Mouse (Mus musculus) gastrocnemius, postnatal 10 days (tissue): ENCODE measurements around the gene Pxmp2. TPM values are rescaled to one million over a fixed set of nuclear protein-coding genes. Genes with fewer than 3 reads are reported as not detected.

Source experiments
- DNase-seq: peaks from one replicate; pipeline ENCODE4 v3.0.0; 2021; ENCODE audit warnings: mixed read lengths
- long read RNA-seq, 2 experiments: library from polyadenylated mRNA; stranded (forward); transcript quantifications; one replicate each; pipeline ENCODE4 v2.0.0; 2021
- total RNA-seq, 2 experiments: library from RNA; stranded (reverse); gene quantifications; 2 replicates each; pipeline ENCODE4 v1.2.3; 2021

Gene Pxmp2
- 10 to 100 TPM; 25.9 to 26.6 TPM for total RNA-seq
- long read RNA-seq, experiment 1, transcript Pxmp2-201 (5 exons, 1,041 nt) = major isoform, 22 of 22 reads
- long read RNA-seq, experiment 1, partial matches to known transcripts = 0 of 22 reads
- long read RNA-seq, experiment 1, other reads (novel, unspliced or antisense) = 0 of 22 reads
- long read RNA-seq, experiment 2, transcript Pxmp2-201 (5 exons, 1,041 nt) = major isoform, 23 of 24 reads
- long read RNA-seq, experiment 2, partial matches to known transcripts = 0 of 24 reads
- long read RNA-seq, experiment 2, other reads (novel, unspliced or antisense) = 1 of 24 reads

GRCm38 (mm10) chr5:110285770-110286445 is at the start of gene Pxmp2, which contains the start of gene Pole:
TSS of gene Pxmp2 (minus strand) at chr5:110286186.
TSS of gene Pole (plus strand) at chr5:110286306.
- peak; percentile 94 for DNase-seq

- no peak for DNase-seq
These were observed 44.5 kb upstream of the Pxmp2 start for GRCm38 (mm10) chr5:110330508-110330907.

GRCm38 (mm10) chr5:110313127-110313526 is 27.1 kb upstream of the Pxmp2 start:
- DNase-seq = no peak

GRCm38 (mm10) chr5:110308861-110309260 is 22.9 kb upstream of the Pxmp2 start:
- DNase-seq = no peak

GRCm38 (mm10) chr5:110300591-110300990 is 14.6 kb upstream of the Pxmp2 start:
- no peak for DNase-seq

- DNase-seq = no peak
These were observed 10.7 kb upstream of the Pxmp2 start for GRCm38 (mm10) chr5:110296637-110297036.

GRCm38 (mm10) chr5:110291649-110292048 is 5.7 kb upstream of the Pxmp2 start:
- DNase-seq = no peak

- no peak for DNase-seq
These were observed 1.1 kb upstream of the Pxmp2 start for GRCm38 (mm10) chr5:110287084-110287475.

- no peak for DNase-seq
These were observed 579 bp upstream of the Pxmp2 start for GRCm38 (mm10) chr5:110286446-110287083.

GRCm38 (mm10) chr5:110285156-110285555 is 830 bp downstream of the Pxmp2 start:
- no peak for DNase-seq

GRCm38 (mm10) chr5:110284536-110284935 is 1.4 kb downstream of the Pxmp2 start:
- DNase-seq = peak; percentile 70

- no peak for DNase-seq
These were observed 4.0 kb downstream of the Pxmp2 start for GRCm38 (mm10) chr5:110281984-110282383.

GRCm38 (mm10) chr5:110276910-110277309 is 9.1 kb downstream of the Pxmp2 start:
- DNase-seq = no peak

- no peak for DNase-seq
These were observed 9.6 kb downstream of the Pxmp2 start for GRCm38 (mm10) chr5:110276391-110276790.

- no peak for DNase-seq
These were observed 11.1 kb downstream of the Pxmp2 start for GRCm38 (mm10) chr5:110274846-110275245.

GRCm38 (mm10) chr5:110274147-110274546 is 11.8 kb downstream of the Pxmp2 start:
- no peak for DNase-seq

- no peak for DNase-seq
These were observed 15.7 kb downstream of the Pxmp2 start for GRCm38 (mm10) chr5:110270242-110270641.

- peak; percentile 99 for DNase-seq
These were observed 16.6 kb downstream of the Pxmp2 start, which contains the start of gene Pgam5 for GRCm38 (mm10) chr5:110269141-110270101. TSS of gene Pgam5 (minus strand) at chr5:110269913.

GRCm38 (mm10) chr5:110266941-110267340 is 19.0 kb downstream of the Pxmp2 start:
- DNase-seq = no peak

- no peak for DNase-seq
These were observed 41.9 kb downstream of the Pxmp2 start for GRCm38 (mm10) chr5:110244091-110244490.

- DNase-seq = no peak
These were observed 53.6 kb downstream of the Pxmp2 start for GRCm38 (mm10) chr5:110232346-110232745.

GRCm38 (mm10) chr5:110231638-110232037 is 54.3 kb downstream of the Pxmp2 start:
- DNase-seq = peak; percentile 12
